Mouse (Mus musculus): Measurements from ENCODE around the gene Olfr120. TPM values are rescaled to one million over a fixed set of nuclear protein-coding genes. Genes with fewer than 3 reads are reported as not detected.
"Not testable (repeated sequence)": the region's sequence is repeated elsewhere in the genome, so short reads cannot be mapped to it uniquely, and the experiment has no call there.

Olfr120 gene
- polyA plus RNA-seq (2015; fragmentation: Nextera tagmentation; extraction: Ambion mirVana), result not detected in 2 replicates

- no peaks in the 10 kb centered on the region for H3K36me3 ChIP-seq (ENCODE audit: insufficient read depth, low read length)
- 69% methylated on average over 1 of the region's 1 CpGs for WGBS
- no peaks in the 10 kb centered on the region for H3K27me3 ChIP-seq (ENCODE audit: insufficient read depth, low read length)
- no peaks in the 10 kb centered on the region for H3K4me1 ChIP-seq (replicated peaks; ENCODE audit: insufficient read depth, low read length)
- H3K9ac ChIP-seq (ENCODE audit: low read depth, low read length), result no peak within 1 kb of the TSS
- H3K9me3 ChIP-seq (replicated peaks; ENCODE audit: low read length), result no peaks in the 10 kb centered on the region
- ATAC-seq (replicated peaks; ENCODE audit: low FRiP score, low read depth) (no peak), DNase-seq (ENCODE audit: low spot score) (no peak)
- H3K27ac ChIP-seq, result no peak within 1 kb of the TSS
- H3K4me3 ChIP-seq (replicated peaks; ENCODE audit: low read depth, low read length), result no peak within 1 kb of the TSS
- TF ChIP-seq CTCF (IDR thresholded peaks at IDR 0.05; ENCODE audit: low read depth), result no peak
- H3K4me2 ChIP-seq (ENCODE audit: low read length), result no peak within 1 kb of the TSS
Measured at GRCm38 (mm10) chr17:37721508-37721907, at the start of gene Olfr120. Gene Olfr120 (plus strand): TSS chr17:37721808.

DNA sequence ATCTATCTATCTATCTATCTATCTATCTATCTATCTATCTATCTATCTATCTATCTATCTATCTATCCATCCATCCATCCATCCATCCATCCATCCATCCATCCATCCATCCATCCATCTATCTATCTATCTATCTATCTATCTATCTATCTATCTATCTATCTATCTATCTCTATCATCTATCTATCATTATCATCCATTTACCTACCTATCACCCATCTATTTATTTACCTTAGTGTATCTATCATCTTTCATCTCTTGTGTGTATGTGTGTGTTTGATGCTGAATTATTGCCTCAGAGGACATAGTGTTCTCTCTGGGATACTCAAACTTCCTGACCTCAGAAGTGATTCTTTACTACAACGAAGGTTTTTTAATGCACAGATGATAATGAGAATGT is 25.3 kb upstream of the Olfr120 start, which contains the start of gene Olfr119:
Gene Olfr119, plus strand, starts transcription at position 301 of the 400 bp plus-strand sequence.
- not testable (repeated sequence) for DNase-seq (ENCODE audit: low spot score); H3K27me3 ChIP-seq (ENCODE audit: insufficient read depth, low read length); H3K36me3 ChIP-seq (ENCODE audit: insufficient read depth, low read length); H3K4me3 ChIP-seq (replicated peaks; ENCODE audit: low read depth, low read length); ATAC-seq (replicated peaks; ENCODE audit: low FRiP score, low read depth); H3K27ac ChIP-seq; H3K9me3 ChIP-seq (replicated peaks; ENCODE audit: low read length); H3K4me1 ChIP-seq (replicated peaks; ENCODE audit: insufficient read depth, low read length); H3K9ac ChIP-seq (ENCODE audit: low read depth, low read length); H3K4me2 ChIP-seq (ENCODE audit: low read length)
- WGBS, result 54% methylated on average over 1 of the region's 1 CpGs

GRCm38 (mm10) chr17:37738070-37738469 is 16.5 kb downstream of the Olfr120 start:
- Histone ChIP-seq H3K9ac (ENCODE audit: low read depth, low read length) (no peak overlapping the region), H3K4me2 (ENCODE audit: low read length) (no peak overlapping the region), H3K4me1 (replicated peaks; ENCODE audit: insufficient read depth, low read length) (no peaks in the 10 kb centered on the region), H3K4me3 (replicated peaks; ENCODE audit: low read depth, low read length) (no peak overlapping the region), H3K36me3 (ENCODE audit: insufficient read depth, low read length) (no peaks in the 10 kb centered on the region), H3K9me3 (replicated peaks; ENCODE audit: low read length) (no peaks in the 10 kb centered on the region), H3K27me3 (ENCODE audit: insufficient read depth, low read length) (no peaks in the 10 kb centered on the region), H3K27ac (no peak overlapping the region)
- ATAC-seq (replicated peaks; ENCODE audit: low FRiP score, low read depth) (no peak), DNase-seq (ENCODE audit: low spot score) (no peak)
- no peak for TF ChIP-seq CTCF (IDR thresholded peaks at IDR 0.05; ENCODE audit: low read depth)
- 52% methylated on average over 7 of the region's 7 CpGs for WGBS

DNA sequence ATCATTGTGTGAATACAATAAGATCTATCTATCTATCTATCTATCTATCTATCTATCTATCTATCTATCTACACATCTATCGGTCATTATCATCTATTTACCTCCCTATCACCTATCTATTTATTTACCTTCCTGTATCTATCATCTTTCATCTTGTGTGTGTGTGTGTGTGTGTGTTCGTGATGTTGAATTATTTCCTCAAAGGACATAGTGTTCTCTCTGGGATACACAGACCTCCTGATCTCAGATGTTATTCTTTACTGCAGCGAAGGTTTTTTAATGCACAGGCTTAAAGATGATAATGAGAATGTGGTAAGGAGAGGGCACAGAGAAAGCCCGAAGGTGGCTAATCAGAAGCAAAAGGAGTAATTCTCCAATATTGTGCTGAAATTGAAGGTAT is 46.7 kb downstream of the Olfr120 start, which contains the start of gene Olfr122:
Gene Olfr122, plus strand, starts transcription at position 301 of the 400 bp plus-strand sequence.
- Histone ChIP-seq H3K4me1 (replicated peaks; ENCODE audit: insufficient read depth, low read length) (no peaks in the 10 kb centered on the region), H3K36me3 (ENCODE audit: insufficient read depth, low read length) (no peaks in the 10 kb centered on the region), H3K27ac (no peak within 1 kb of the TSS), H3K9ac (ENCODE audit: low read depth, low read length) (no peak within 1 kb of the TSS), H3K9me3 (replicated peaks; ENCODE audit: low read length) (no peaks in the 10 kb centered on the region), H3K27me3 (ENCODE audit: insufficient read depth, low read length) (no peaks in the 10 kb centered on the region), H3K4me3 (replicated peaks; ENCODE audit: low read depth, low read length) (no peak within 1 kb of the TSS), H3K4me2 (ENCODE audit: low read length) (no peak within 1 kb of the TSS)
- no peak for TF ChIP-seq CTCF (IDR thresholded peaks at IDR 0.05; ENCODE audit: low read depth)
- no peak for DNase-seq (ENCODE audit: low spot score)
- no peak for ATAC-seq (replicated peaks; ENCODE audit: low FRiP score, low read depth)
- WGBS, result 83% methylated on average over 4 of the region's 4 CpGs

Other genes starting within 250 kb of the Olfr120 start
- gene H2-M2, start 238.3 kb upstream of the Olfr120 start, polyA plus RNA-seq (2015; fragmentation: Nextera tagmentation; extraction: Ambion mirVana), result not detected in 2 replicates
- not detected in 2 replicates for gene Olfr110, start 229.3 kb upstream of the Olfr120 start, polyA plus RNA-seq (2015; fragmentation: Nextera tagmentation; extraction: Ambion mirVana)
- not detected in 2 replicates for gene Olfr111, start 213.8 kb upstream of the Olfr120 start, polyA plus RNA-seq (2015; fragmentation: Nextera tagmentation; extraction: Ambion mirVana)
- not detected in 2 replicates for gene Olfr112, start 152.4 kb upstream of the Olfr120 start, polyA plus RNA-seq (2015; fragmentation: Nextera tagmentation; extraction: Ambion mirVana)
- not detected in 2 replicates for gene Olfr113, start 144.1 kb upstream of the Olfr120 start, polyA plus RNA-seq (2015; fragmentation: Nextera tagmentation; extraction: Ambion mirVana)
- gene Olfr114, start 129.1 kb upstream of the Olfr120 start, polyA plus RNA-seq (2015; fragmentation: Nextera tagmentation; extraction: Ambion mirVana), result not detected in 2 replicates
- gene Olfr115, start 94.7 kb upstream of the Olfr120 start, polyA plus RNA-seq (2015; fragmentation: Nextera tagmentation; extraction: Ambion mirVana), result not detected in 2 replicates
- gene Olfr116, start 94.6 kb upstream of the Olfr120 start, polyA plus RNA-seq (2015; fragmentation: Nextera tagmentation; extraction: Ambion mirVana), result not detected in 2 replicates
- not detected in 2 replicates for gene Olfr117, start 58.0 kb upstream of the Olfr120 start, polyA plus RNA-seq (2015; fragmentation: Nextera tagmentation; extraction: Ambion mirVana)
- not detected in 2 replicates for gene Olfr118, start 54.8 kb upstream of the Olfr120 start, polyA plus RNA-seq (2015; fragmentation: Nextera tagmentation; extraction: Ambion mirVana)
- not detected in 2 replicates for gene Olfr119, start 25.2 kb upstream of the Olfr120 start, polyA plus RNA-seq (2015; fragmentation: Nextera tagmentation; extraction: Ambion mirVana)
- gene Olfr121, start 27.0 kb downstream of the Olfr120 start, polyA plus RNA-seq (2015; fragmentation: Nextera tagmentation; extraction: Ambion mirVana), result not detected in 2 replicates
- not detected in 2 replicates for gene Olfr122, start 46.8 kb downstream of the Olfr120 start, polyA plus RNA-seq (2015; fragmentation: Nextera tagmentation; extraction: Ambion mirVana)
- not detected in 2 replicates for gene Olfr123, start 71.7 kb downstream of the Olfr120 start, polyA plus RNA-seq (2015; fragmentation: Nextera tagmentation; extraction: Ambion mirVana)
- not detected in 2 replicates for gene Olfr124, start 78.1 kb downstream of the Olfr120 start, polyA plus RNA-seq (2015; fragmentation: Nextera tagmentation; extraction: Ambion mirVana)
- not detected in 2 replicates for gene Olfr125, start 111.1 kb downstream of the Olfr120 start, polyA plus RNA-seq (2015; fragmentation: Nextera tagmentation; extraction: Ambion mirVana)
- gene Olfr126, start 125.7 kb downstream of the Olfr120 start, polyA plus RNA-seq (2015; fragmentation: Nextera tagmentation; extraction: Ambion mirVana), result not detected in 2 replicates
- not detected in 2 replicates for gene Olfr127, start 178.6 kb downstream of the Olfr120 start, polyA plus RNA-seq (2015; fragmentation: Nextera tagmentation; extraction: Ambion mirVana)
- gene Olfr128, start 198.7 kb downstream of the Olfr120 start, polyA plus RNA-seq (2015; fragmentation: Nextera tagmentation; extraction: Ambion mirVana), result not detected in 2 replicates
- gene Olfr761, start 231.3 kb downstream of the Olfr120 start, polyA plus RNA-seq (2015; fragmentation: Nextera tagmentation; extraction: Ambion mirVana), result not detected in 2 replicates